Mouse (Mus musculus) ZHBTc4 (cell line): ENCODE measurements around the gene A730015C16Rik.

Source experiments
- DNase-seq: peaks from one replicate; pipeline ENCODE4 v3.0.0-alpha.2; 2011; ENCODE audit warnings: low read depth, low spot score

A730015C16Rik gene

GRCm38 (mm10) chr4:108848505-108848848 is at the start of gene A730015C16Rik:
Gene A730015C16Rik (minus strand): TSS chr4:108848619.
- DNase-seq = peak; percentile 26

GRCm38 (mm10) chr4:108890876-108891275 is 42.5 kb upstream of the A730015C16Rik start:
- DNase-seq = no peak

- no peak for DNase-seq
Observed at GRCm38 (mm10) chr4:108887456-108887855, 39.0 kb upstream of the A730015C16Rik start.

GRCm38 (mm10) chr4:108883815-108884214 is 35.4 kb upstream of the A730015C16Rik start:
- peak; percentile 87 for DNase-seq

- DNase-seq = peak; percentile 88
Observed at GRCm38 (mm10) chr4:108878963-108879822, 30.8 kb upstream of the A730015C16Rik start, which contains the start of gene Rab3b. Gene Rab3b (plus strand): TSS chr4:108879063.

GRCm38 (mm10) chr4:108877901-108878300 is 29.5 kb upstream of the A730015C16Rik start:
- DNase-seq = no peak

GRCm38 (mm10) chr4:108873746-108874145 is 25.3 kb upstream of the A730015C16Rik start:
- DNase-seq = peak; percentile 58

- peak; percentile 92 for DNase-seq
Observed at GRCm38 (mm10) chr4:108869730-108870374, 21.4 kb upstream of the A730015C16Rik start.

GRCm38 (mm10) chr4:108866806-108867205 is 18.4 kb upstream of the A730015C16Rik start:
- no peak for DNase-seq

- peak; percentile 89 for DNase-seq
Observed at GRCm38 (mm10) chr4:108847715-108848504, 509 bp downstream of the A730015C16Rik start, which contains the start of gene Kti12. Gene Kti12 (plus strand): TSS chr4:108847785.

GRCm38 (mm10) chr4:108845824-108846569 is 2.4 kb downstream of the A730015C16Rik start:
- no peak for DNase-seq

GRCm38 (mm10) chr4:108843336-108843735 is 5.1 kb downstream of the A730015C16Rik start:
- DNase-seq = peak; percentile 63

GRCm38 (mm10) chr4:108841920-108842578 is 6.4 kb downstream of the A730015C16Rik start:
- no peak for DNase-seq

GRCm38 (mm10) chr4:108838031-108838430 is 10.4 kb downstream of the A730015C16Rik start:
- DNase-seq = no peak

- peak; percentile 30 for DNase-seq
Observed at GRCm38 (mm10) chr4:108835496-108835895, 12.9 kb downstream of the A730015C16Rik start.

GRCm38 (mm10) chr4:108834971-108835311 is 13.5 kb downstream of the A730015C16Rik start:
- DNase-seq = no peak

- peak; percentile 95 for DNase-seq
Observed at GRCm38 (mm10) chr4:108834115-108834970, 14.1 kb downstream of the A730015C16Rik start, which contains the start of gene Txndc12. Gene Txndc12 (plus strand): TSS chr4:108834601.

- no peak for DNase-seq
Observed at GRCm38 (mm10) chr4:108833828-108834114, 14.6 kb downstream of the A730015C16Rik start.

GRCm38 (mm10) chr4:108832916-108833827 is 15.2 kb downstream of the A730015C16Rik start, which contains the start of gene Btf3l4:
Gene Btf3l4 (minus strand): TSS chr4:108833614.
- DNase-seq = peak; percentile 99
